Mouse (Mus musculus): ENCODE measurements around the gene Atp5f1.

GRCm38 (mm10) chr3:105935033-105935432 lies 24.9 kb downstream of the Atp5f1 start:
- TF ChIP-seq POLR2A (IDR thresholded peaks at IDR 0.05; ENCODE audit: borderline replicate concordance, extremely low read depth, insufficient read depth, insufficient read length, poor library complexity, severe bottlenecking): no peak
- no peak for TF ChIP-seq CTCF (IDR thresholded peaks at IDR 0.05; ENCODE audit: borderline replicate concordance, extremely low read depth, insufficient read depth, insufficient read length)
